Mouse (Mus musculus) natural killer cell, adult 2 months (primary cell): ENCODE measurements around the gene Gpc5.

Experiments
- DNase-seq, 2 experiments: peaks; one replicate each; pipeline ENCODE4 v3.0.0; 2022; ENCODE audit warnings: low spot score in 2 of 2

Gpc5 gene

GRCm38 (mm10) chr14:115831854-115832625 lies 740.0 kb downstream of the Gpc5 start:
- DNase-seq: no peak

- no peak for DNase-seq
Measured at GRCm38 (mm10) chr14:115843783-115844182, 751.8 kb downstream of the Gpc5 start.

DNA sequence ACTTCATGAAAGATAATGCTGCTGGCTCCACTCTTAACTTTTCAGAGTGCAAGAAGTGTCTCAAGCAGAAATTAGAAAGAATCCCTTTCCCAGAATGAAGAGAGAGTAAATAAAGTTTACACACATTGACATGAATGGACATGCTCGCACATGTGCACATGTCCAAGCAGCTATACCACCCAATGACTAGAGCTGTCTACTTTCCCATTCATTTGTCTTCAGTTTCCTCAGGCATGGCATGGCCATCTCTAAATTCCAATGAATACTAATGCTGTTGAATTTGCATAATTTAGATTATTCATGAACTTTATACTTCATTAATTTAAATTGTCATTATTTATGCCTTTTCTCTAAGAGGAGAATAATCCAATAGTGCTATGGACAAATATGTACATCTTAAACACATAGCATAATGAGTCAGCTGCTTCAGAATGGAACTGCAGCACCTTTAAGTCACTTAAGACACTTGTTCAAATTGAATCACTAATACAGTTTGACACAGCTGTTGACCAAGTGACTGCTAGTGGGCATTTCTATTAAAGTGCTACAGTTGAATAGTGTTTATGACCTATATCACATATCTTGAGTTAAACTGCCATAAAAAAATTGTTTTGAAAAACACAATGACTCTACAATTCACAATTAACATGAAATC lies 752.9 kb downstream of the Gpc5 start:
- no peak for DNase-seq

- DNase-seq: no peak
Measured at GRCm38 (mm10) chr14:115869127-115869526, 777.1 kb downstream of the Gpc5 start.

- no peak for DNase-seq
Measured at GRCm38 (mm10) chr14:115976062-115976461, 884.0 kb downstream of the Gpc5 start.

- no peak for DNase-seq
Measured at GRCm38 (mm10) chr14:115979233-115979632, 887.2 kb downstream of the Gpc5 start.

GRCm38 (mm10) chr14:115990764-115991163 lies 898.7 kb downstream of the Gpc5 start:
- DNase-seq: no peak

- no peak for DNase-seq
Measured at GRCm38 (mm10) chr14:115993520-115994106, 901.6 kb downstream of the Gpc5 start.

DNA sequence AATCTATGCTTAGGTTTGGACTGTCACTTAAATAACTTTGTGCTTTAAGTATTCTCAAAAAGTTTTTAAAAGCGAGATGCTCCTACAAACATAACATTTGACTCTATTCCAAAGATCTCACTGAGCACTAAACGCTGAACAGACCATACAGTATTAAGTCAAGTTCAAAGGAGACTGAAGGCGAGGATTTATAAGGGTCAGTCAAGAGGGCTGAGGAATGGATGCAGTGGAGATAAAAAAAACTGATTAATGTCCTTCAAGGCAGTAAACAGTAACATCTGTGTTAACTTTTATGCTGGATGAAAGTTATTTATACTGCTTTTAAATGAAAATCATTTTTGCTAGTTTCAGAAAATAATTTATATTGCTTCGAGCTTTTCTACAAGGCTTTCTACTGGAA lies 906.9 kb downstream of the Gpc5 start:
- DNase-seq: no peak

- DNase-seq: no peak
Measured at GRCm38 (mm10) chr14:116087010-116087409, 995.0 kb downstream of the Gpc5 start.

DNA sequence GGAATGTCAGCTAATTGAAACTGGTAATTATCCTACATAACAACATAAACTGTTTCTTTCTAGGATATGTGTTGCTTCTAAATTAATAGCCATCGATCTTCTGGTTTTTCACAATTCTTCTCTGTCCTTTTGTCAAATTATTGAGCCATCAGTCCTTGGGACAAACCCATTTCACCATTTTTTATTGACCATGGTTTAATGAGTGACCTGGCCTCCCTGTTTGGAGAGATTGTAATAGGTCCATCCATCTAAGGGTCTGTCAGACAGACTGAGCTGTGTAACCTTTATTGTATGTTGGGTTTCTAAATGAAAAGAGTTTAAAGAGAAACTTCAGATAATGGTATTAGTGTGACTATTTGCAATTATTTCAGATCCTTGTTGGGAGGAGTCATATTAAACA lies 1035.9 kb downstream of the Gpc5 start:
- DNase-seq: no peak

DNA sequence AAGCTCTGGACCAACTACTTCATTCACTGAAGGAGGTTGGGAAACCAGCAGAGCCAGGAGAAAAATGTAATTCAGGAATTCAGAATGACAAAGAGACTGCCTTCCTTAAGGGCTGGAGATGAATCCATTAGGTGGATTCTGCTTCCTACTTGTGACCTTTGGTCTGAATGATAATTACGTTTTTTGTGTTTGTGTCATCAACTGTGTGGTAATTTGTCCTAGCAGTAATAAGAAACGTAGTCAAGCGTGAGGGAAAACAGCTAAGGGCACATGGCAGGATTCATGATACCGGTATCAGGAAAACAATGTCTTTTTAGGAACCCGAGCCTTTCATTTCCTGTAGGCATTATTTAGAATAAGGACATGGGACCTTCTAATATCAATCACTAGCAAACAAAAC lies 1045.3 kb downstream of the Gpc5 start:
- no peak for DNase-seq

DNA sequence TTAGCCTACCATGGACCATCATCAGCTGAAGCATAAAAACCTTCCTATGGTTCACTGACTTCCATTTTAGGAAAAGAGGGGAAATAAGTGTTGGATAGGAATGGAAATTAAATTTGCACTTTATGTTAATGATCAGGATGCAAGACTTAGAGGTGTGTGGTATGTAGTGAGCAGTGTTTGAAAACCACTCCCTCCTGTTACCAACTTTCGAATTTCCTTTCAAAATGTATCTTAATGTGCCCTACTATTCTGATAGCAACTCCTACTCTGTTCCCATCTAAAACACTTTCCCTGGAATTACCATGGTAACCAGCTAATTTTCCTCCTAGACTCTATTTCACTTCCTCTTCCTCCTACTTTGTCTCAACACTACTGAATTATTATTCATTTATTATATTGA lies 1045.8 kb downstream of the Gpc5 start:
- DNase-seq: no peak

- DNase-seq: no peak
Measured at GRCm38 (mm10) chr14:116162586-116162985, 1070.6 kb downstream of the Gpc5 start.

DNA sequence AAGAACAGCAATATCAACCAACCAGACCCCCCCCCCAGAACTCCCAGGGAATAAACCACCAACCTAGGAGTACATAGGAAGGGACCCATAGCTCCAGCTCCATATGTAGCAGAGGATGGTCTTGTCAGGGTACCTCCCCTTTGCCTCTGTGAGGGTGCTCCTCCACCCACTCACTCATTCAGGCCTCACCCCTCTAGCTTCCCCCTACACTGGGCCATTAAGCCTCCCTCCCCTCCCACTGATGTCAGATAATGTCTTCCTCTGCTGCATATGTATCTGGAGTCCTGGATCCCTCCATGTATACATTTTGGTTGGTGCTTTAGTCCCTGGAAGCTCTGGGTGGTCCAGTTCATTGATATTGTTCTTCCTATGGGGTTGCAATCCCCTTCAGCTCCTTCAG lies 1075.4 kb downstream of the Gpc5 start:
- no peak for DNase-seq

DNA sequence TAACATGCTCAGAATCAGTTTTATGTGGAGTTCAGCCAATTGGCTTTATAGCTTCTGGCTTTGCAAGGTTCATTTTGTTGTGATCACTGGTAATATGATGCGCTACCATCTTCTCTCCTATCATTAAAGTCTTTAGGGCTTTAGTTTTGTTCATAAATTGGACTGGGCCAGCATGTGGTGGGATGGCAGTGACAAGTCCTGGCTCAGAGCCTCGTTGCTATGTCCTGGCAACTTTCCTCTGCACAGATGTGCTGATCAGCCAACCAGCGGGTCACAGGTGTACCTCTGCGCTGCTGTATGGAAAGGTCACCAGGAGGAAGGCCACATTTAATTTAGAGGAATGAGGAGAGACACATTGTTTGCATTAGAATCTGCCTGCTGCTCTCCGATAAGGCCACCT lies 1077.1 kb downstream of the Gpc5 start:
- no peak for DNase-seq

DNA sequence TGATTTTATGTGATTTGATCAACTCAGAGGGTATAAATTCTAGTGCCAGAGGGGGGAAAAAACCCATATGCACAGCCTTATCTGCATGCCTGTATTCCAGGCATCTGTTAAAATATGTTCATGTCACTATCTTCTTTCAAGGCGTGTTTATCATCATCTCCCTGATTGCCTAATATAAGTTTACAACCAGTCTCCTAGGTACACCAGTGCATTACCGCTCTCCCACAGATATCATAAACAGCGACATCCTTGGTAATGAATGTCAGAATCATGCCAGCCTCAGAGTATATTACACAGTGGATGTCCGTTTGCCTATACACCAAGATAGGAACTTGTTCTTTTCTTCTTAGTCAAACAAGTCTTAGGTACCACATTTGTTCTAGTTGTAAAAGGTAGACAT lies 1095.0 kb downstream of the Gpc5 start:
- no peak for DNase-seq

DNA sequence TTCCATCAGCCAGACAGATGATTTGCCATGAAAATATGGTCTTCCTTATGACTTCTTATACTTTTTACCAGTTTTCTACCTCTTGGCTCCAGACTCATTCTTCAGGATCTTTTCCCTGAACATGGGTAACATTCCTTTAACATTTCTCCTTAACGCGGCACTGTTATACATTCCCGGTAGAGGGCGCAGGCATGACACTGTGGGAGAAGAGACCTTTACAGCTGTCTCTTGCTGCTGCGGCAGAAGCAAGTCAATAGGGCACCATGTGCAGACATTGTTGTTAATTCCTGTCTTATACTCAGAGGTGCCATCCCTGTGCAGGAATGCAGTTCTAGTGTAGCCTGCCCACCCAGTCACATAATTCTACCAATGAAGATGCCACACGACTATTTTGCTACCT lies 1115.0 kb downstream of the Gpc5 start:
- DNase-seq: no peak

DNA sequence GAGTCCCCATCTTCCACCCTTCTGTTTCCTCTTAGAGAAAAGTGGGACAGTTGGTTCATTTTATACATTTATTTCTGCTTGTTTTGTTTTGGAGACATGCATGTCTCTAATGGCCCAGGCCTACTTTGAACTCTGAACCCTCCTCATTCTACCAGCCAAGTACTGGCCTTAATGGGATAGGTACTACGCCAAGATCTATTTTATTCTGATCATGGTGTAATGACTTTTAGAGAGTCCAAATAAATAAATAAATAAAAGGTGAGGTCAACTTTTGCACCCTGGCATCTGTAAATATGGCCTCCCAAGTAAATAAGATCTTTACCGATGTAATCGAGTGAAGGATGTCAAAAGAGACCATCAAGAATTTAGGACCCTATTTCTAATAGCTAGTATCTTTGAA lies 1116.6 kb downstream of the Gpc5 start:
- no peak for DNase-seq

- no peak for DNase-seq
Measured at GRCm38 (mm10) chr14:116209045-116209444, 1117.0 kb downstream of the Gpc5 start.

GRCm38 (mm10) chr14:116210304-116210703 lies 1118.3 kb downstream of the Gpc5 start:
- no peak for DNase-seq

GRCm38 (mm10) chr14:116212029-116212428 lies 1120.0 kb downstream of the Gpc5 start:
- DNase-seq: no peak

- no peak for DNase-seq
Measured at GRCm38 (mm10) chr14:116258126-116258525, 1166.1 kb downstream of the Gpc5 start.
